Mouse (Mus musculus) lung, embryonic 15.5 days (tissue): ENCODE measurements around the gene Plcxd1. TPM values are rescaled to one million over a fixed set of nuclear protein-coding genes. Genes with fewer than 3 reads are reported as not detected.

Source experiments
- ATAC-seq: fragments of 200-750 bp; cut with Nextera tagmentation; 2 replicates; pipeline ENCODE4 v1.8.0; 2017; ENCODE audit warnings: moderate number of reproducible peaks, borderline replicate concordance; ENCODE audit not compliant: low FRiP score, low TSS enrichment; ENCODE audit errors: extremely low read depth
- H3K27ac ChIP-seq: fragments of 300-500 bp; sonication (generic); 2 replicates; pipeline ENCODE4 v1.5.1; 2015; ENCODE audit warnings: moderate library complexity, mild to moderate bottlenecking, inconsistent platforms
- H3K27me3 ChIP-seq: fragments of 300-500 bp; sonication (generic); 2 replicates; pipeline ENCODE4 v1.6.1; 2015; ENCODE audit warnings: inconsistent platforms
- H3K36me3 ChIP-seq: fragments of 300-500 bp; sonication (generic); 2 replicates; pipeline ENCODE4 v1.6.1; 2015; ENCODE audit warnings: inconsistent platforms
- H3K4me1 ChIP-seq: fragments of 300-500 bp; sonication (generic); 2 replicates; pipeline ENCODE4 v1.6.1; 2015; ENCODE audit warnings: inconsistent platforms
- H3K4me2 ChIP-seq: fragments of 300-500 bp; sonication (generic); 2 replicates; pipeline ENCODE4 v1.6.1; 2015; ENCODE audit warnings: inconsistent platforms, mild to moderate bottlenecking, moderate library complexity
- H3K4me3 ChIP-seq: fragments of 300-500 bp; sonication (generic); 2 replicates; pipeline ENCODE4 v1.5.1; 2015; ENCODE audit warnings: mild to moderate bottlenecking, inconsistent platforms
- H3K9ac ChIP-seq: fragments of 300-500 bp; sonication (generic); 2 replicates; pipeline ENCODE4 v1.6.1; 2015; ENCODE audit warnings: inconsistent platforms
- H3K9me3 ChIP-seq: fragments of 300-500 bp; sonication (generic); 2 replicates; pipeline ENCODE4 v1.6.1; 2016; ENCODE audit warnings: inconsistent platforms
- WGBS: fragments of 180-500 bp; shearing (Covaris S2); methylation state at CpG from one replicate; pipeline ENCODE4 v1.1.7; 2015; 5-methylcytosine and 5-hydroxymethylcytosine counted together
- polyA plus RNA-seq: library from polyadenylated mRNA; unstranded; fragments of >200 nt; fragmentation: Nextera tagmentation; extraction: Ambion mirVana; gene quantifications from 2 replicates; pipeline ENCODE4 v1.2.1, GENCODE M21; 2015

Gene Plcxd1
- polyA plus RNA-seq, 1 experiment from 2014 or later: 4.2 TPM

DNA sequence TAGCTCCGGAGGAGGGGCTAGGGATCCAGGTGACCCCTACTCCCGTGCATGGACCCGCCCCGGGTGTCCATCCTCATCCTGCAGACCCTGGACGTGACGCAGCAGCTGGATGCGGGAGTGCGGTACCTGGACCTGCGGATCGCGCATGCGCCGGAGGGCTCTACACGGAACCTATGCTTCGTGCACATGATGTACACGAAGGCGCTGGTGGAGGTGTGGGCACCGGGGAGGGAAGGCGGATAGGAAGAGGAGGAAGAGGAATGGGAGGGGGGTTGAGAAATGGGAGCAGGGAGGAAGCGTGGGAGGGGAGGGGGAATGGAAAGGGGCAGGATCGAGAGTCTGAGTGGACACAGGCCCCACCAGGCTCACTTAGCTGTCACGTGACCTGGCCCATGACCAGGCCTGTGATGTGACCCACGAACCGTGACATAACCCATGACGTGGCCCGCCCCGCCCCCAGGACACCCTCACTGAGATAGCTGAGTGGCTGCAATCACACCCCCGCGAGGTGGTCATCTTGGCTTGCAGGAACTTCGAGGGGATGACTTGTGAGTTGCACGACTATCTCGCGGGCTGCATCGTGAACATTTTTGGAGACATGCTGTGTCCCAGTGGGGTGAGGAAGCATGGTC is 2.1 kb downstream of the Plcxd1 start:
- Histone ChIP-seq H3K36me3 (peaks cover 38% of the 10 kb centered on the region), H3K9me3 (no peaks in the 10 kb centered on the region), H3K27me3 (no peaks in the 10 kb centered on the region), H3K27ac (no peak overlapping the region), H3K9ac (0 out of 2 replicates have a peak overlapping the region, but pooled peaks have one; percentile 19), H3K4me2 (peak overlapping the region; percentile 69), H3K4me1 (peaks cover 41% of the 10 kb centered on the region), H3K4me3 (peak overlapping the region; percentile 35)
- 13% methylated on average over 34 of the region's 34 CpGs for WGBS
- peak; percentile 9; the same call in 1 of the 2 replicates for ATAC-seq

DNA sequence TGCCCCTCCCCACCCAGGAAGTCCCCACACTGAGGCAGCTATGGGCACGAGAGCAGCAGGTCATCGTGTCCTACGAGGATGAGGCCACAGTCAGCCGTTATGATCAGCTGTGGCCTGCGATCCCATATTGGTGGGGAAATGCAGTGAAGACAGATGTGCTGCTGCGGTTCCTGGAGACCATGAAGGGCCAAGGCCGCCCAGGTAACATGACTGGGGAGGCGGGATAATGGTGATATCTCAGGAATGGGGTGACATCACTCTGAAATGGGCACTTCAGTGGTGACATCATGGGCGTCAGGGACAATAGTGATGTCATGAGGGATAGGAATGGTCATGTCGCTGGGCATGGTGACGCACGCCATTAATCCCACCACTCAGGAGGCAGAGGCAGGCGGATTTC is 2.7 kb downstream of the Plcxd1 start:
- no peak overlapping the region for H3K9ac ChIP-seq
- H3K4me3 ChIP-seq: no peak overlapping the region
- peaks cover 43% of the 10 kb centered on the region for H3K4me1 ChIP-seq
- no peak overlapping the region; the same call in 1 of the 2 replicates for H3K4me2 ChIP-seq
- no peak overlapping the region for H3K27ac ChIP-seq
- WGBS: 85% methylated on average over 13 of the region's 13 CpGs
- H3K27me3 ChIP-seq: no peaks in the 10 kb centered on the region
- ATAC-seq: no peak
- H3K9me3 ChIP-seq: no peaks in the 10 kb centered on the region
- H3K36me3 ChIP-seq: peaks cover 38% of the 10 kb centered on the region

DNA sequence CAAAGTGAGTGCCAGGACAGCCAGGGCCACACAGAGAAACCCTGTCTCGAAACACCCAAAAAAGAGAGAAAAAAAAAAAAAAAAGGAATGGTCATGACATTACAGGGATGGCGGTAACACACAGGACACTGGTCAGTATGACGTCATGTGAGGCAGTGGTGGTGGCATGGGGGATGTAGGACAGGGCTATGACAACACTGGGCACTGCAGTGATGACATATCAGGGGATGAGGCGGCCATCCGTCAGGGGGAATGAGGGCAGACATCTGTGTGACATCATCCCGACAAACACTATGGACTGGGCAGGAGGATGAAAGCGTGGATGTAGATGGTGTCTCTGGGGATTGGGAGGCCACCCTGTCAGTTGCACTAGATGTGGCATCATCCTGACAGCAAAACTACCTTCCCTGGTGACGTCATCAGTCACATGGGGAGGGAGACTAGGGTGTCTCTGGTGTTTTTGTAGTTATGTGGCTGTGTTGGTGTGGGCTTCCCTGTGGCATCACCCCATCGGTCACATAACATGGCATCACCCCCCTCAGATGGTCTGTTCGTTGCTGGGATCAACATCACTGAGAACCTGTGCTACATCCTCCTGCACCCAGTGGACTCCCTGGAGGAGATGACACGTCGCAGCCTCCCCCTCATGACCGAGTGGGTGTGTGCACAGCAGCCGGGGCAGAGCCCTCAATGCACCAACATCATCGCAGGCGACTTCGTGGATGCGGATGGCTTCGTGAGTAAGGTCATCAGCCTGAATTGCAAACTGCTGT is 3.3 kb downstream of the Plcxd1 start:
- peaks cover 38% of the 10 kb centered on the region for H3K36me3 ChIP-seq
- no peak overlapping the region for H3K9ac ChIP-seq
- H3K4me2 ChIP-seq: no peak overlapping the region
- no peak overlapping the region for H3K27ac ChIP-seq
- H3K4me3 ChIP-seq: no peak overlapping the region
- H3K27me3 ChIP-seq: no peaks in the 10 kb centered on the region
- 92% methylated on average over 19 of the region's 19 CpGs for WGBS
- no peak for ATAC-seq
- no peaks in the 10 kb centered on the region for H3K9me3 ChIP-seq
- H3K4me1 ChIP-seq: peaks cover 43% of the 10 kb centered on the region

DNA sequence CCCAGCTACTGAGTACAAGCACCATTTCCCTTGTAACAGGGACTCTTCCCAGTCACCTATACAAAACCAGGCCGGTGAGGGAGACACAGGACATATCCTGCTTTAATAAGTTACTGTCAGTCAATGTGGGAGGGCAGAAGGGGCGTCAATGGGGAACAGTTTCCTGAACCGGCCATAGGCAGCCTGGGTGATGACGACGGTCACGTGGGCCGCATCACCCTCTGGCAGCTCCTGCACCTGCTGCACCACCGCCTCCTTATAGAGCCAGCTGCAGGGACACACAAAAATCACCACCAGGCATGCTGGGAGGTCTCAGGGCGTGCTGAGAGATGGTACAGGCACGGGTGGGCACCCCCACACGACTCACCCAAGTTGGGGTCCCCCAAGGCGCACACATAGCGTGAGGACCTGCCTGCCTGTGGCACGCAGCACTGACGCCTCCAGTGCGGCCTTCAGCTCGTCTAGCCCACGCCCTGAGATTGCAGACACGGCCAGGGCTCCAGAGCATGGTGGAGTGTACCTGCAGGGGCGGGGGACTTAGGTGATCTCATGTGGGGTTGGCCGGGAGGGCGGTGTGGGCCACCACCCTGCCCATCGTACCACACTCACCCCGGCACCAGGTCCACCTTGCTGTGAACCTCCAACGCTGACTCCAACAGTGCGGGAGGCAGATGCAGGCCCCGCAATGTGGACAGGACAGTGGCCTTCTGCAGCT is 4.3 kb downstream of the Plcxd1 start:
- no peak overlapping the region for H3K9ac ChIP-seq
- no peak overlapping the region for H3K4me2 ChIP-seq
- ATAC-seq: no peak
- H3K36me3 ChIP-seq: peaks cover 38% of the 10 kb centered on the region
- peaks cover 37% of the 10 kb centered on the region for H3K4me1 ChIP-seq
- WGBS: 94% methylated on average over 27 of the region's 27 CpGs
- no peak overlapping the region for H3K4me3 ChIP-seq
- H3K27ac ChIP-seq: no peak overlapping the region
- H3K9me3 ChIP-seq: no peaks in the 10 kb centered on the region
- no peaks in the 10 kb centered on the region for H3K27me3 ChIP-seq

DNA sequence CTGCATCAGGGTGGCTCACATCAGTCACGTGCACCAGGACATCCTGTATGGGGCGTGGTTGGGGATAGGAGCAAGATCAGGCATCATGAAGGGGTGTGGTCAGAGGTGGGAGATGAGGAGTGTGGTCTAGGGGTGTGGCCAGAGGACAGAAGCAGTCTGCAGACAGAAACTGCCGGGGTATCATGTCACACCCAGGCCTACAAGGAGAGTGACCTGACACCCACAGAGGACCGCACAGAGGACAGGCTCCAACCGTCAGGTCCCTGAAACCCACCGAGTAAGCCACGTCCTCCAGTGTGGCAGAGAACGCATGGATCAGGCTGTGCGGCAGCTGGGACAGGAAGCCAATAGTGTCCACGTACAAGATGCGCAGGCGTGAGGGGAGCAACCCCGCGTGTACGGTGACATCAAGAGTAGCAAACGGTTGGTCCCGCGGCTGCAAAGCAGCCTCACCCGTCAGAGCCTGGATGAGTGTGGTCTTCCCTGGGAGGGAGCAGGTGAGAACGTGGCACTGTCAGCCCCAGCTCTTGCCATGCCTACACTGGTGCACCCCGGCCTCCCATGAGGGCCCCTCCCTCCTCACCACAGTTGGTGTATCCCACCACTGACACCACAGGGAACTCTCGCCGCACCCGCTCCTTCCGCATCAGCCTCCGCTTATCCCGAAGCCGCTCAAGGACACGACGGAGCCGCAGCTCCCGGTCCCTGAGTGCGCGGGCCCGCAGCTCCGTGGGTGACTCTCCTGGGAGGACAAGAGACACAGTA is 5.0 kb downstream of the Plcxd1 start:
- Histone ChIP-seq H3K4me1 (peaks cover 35% of the 10 kb centered on the region), H3K9me3 (no peaks in the 10 kb centered on the region), H3K27me3 (no peaks in the 10 kb centered on the region), H3K27ac (no peak overlapping the region), H3K4me2 (no peak overlapping the region), H3K9ac (no peak overlapping the region), H3K36me3 (peaks cover 38% of the 10 kb centered on the region), H3K4me3 (no peak overlapping the region)
- WGBS: 91% methylated on average over 36 of the region's 36 CpGs
- ATAC-seq: no peak

DNA sequence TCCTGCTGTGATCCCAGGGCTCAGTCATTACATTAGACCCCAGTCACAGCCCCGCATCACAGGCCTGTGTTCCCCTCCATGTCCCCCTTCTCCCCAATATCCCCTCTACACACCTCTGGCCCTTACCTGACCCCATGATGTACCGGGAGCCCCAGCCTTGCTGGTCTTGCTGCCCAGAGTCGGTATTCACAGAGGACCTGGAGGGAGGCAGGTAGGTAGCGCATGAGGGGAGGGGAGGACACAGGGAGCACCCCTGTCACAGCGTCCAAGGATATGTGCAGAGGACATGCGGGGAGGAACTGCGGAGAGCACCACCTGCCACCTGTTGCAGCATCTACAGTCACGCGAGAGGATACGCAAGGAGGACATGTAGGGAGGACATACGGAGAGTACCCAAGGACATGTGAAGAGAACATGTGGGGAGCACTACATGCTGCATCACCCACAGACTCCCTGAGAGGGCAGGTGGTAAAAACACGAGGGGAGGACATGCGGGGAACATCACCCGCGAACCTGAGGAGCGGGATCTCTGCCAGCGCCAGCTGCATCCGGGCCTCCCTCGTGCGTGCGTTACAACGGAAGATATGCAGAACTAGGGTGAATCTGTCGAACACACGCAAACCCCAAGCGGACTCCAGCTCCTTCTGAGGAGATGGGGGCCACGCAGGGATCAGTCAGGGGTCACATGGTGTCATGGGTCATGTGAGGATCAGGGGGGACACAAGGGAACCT is 6.5 kb downstream of the Plcxd1 start:
- H3K4me2 ChIP-seq: peak overlapping the region; percentile 84
- peaks cover 24% of the 10 kb centered on the region for H3K4me1 ChIP-seq
- H3K9ac ChIP-seq: no peak overlapping the region; the same call in 1 of the 2 replicates
- 92% methylated on average over 26 of the region's 26 CpGs for WGBS
- H3K36me3 ChIP-seq: peaks cover 38% of the 10 kb centered on the region
- ATAC-seq: no peak
- no peaks in the 10 kb centered on the region for H3K27me3 ChIP-seq
- H3K9me3 ChIP-seq: no peaks in the 10 kb centered on the region
- peak overlapping the region; percentile 78 for H3K4me3 ChIP-seq
- no peak overlapping the region for H3K27ac ChIP-seq

DNA sequence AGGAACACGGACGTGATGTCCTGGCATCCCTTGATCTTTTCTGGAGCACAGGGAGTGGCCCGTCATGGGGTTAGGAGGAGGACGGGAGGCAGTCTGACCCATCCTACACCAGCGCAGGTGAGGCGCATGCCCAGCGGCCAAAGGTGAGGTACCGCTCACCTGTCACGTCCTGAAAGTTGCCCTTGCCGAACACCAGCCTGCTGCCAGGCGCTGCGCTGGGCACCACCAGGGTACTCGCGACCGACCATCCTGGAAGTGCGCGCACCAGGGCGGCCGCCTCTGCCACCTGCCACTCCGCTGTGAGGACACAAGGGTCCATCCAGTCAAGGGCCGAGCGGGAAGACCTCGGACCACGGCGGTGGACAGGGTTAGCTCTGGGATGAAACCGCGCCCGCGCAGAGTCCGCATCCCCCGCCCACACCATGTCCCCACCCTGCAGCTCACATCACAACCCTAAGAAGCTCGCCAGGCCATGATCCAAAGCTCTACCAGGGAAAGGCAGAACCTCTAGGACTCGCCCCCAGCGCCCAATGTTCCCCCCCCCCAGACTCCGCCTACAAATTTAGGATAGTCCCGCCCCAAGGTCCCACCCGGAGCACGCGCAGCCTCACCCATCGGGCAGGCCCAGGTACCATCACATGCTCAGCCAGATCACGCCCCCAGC is 7.3 kb downstream of the Plcxd1 start:
- Histone ChIP-seq H3K9ac (peak overlapping the region; percentile 79), H3K4me2 (peak overlapping the region; percentile 84), H3K9me3 (no peaks in the 10 kb centered on the region), H3K27ac (peak overlapping the region; percentile 98), H3K36me3 (peaks cover 38% of the 10 kb centered on the region), H3K27me3 (no peaks in the 10 kb centered on the region), H3K4me3 (peak overlapping the region; percentile 78), H3K4me1 (peaks cover 16% of the 10 kb centered on the region)
- 14% methylated on average over 41 of the region's 41 CpGs for WGBS
- no peak; the same call in 1 of the 2 replicates for ATAC-seq

DNA sequence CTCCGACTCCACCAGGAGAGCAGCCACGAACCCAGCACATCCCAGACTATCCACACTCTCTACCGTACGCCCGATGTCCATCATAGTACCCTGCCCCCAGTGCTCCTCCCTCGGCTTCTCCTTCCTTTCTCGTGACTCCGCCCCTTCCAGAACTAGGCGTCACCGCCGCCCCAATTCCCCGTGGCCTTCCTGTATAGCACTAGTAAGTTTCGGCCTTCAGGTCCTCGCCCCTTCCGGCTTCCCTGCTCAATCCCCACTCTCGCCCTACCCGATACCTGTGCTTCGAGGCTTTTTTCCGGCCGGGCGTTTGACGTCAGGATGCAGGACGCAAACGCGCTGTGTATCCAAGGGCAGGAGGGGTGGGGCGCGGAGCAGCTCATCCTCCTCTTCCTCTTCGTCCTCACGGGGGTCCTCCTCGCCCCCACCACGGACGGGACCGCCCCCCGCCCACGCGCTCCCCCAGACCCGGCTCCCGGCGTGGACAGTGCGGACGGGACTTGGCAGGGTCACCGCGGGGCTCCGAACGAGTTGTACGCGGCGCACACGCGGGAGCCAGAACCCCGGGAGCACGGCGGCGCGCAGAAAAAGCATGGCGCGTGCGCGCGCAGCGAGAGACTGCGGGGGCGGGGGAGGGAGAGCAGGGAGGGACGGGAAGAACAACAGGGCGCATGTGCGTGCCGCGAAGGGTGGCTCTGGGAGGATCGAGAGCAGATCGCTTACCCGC is 8.0 kb downstream of the Plcxd1 start, which contains the start of gene Gtpbp6:
Gene Gtpbp6 (minus strand): TSS at position 617 of the 724 bp plus-strand sequence.
- H3K27me3 ChIP-seq: no peaks in the 10 kb centered on the region
- peak within 1 kb of the TSS; percentile 84 for H3K4me2 ChIP-seq
- under 1% methylated on average over 66 of the region's 71 CpGs for WGBS
- peaks cover 38% of the 10 kb centered on the region for H3K36me3 ChIP-seq
- H3K9ac ChIP-seq: peak within 1 kb of the TSS; percentile 79
- peak within 1 kb of the TSS; percentile 78 for H3K4me3 ChIP-seq
- peaks cover 14% of the 10 kb centered on the region for H3K4me1 ChIP-seq
- H3K27ac ChIP-seq: peak within 1 kb of the TSS; percentile 98
- peak; percentile 88 for ATAC-seq
- H3K9me3 ChIP-seq: no peaks in the 10 kb centered on the region

DNA sequence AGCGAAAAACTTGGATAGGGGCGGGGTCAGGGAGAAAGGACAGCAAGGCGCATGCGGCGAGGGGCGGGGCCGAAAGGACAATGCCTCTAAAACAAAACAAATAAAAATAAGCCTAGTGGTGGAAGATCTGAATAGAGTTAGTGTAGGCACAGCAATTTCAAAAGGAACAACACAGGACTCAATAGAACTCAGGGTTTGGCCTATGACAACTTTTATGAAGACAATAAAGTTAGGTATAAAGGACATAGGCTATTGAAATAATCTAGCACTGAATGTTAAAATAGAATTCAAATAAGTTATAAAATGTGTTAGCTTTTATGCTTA is 8.5 kb downstream of the Plcxd1 start:
- Histone ChIP-seq H3K9me3 (no peaks in the 10 kb centered on the region), H3K27me3 (no peaks in the 10 kb centered on the region), H3K4me3 (peak overlapping the region; percentile 78), H3K4me2 (peak overlapping the region; percentile 84), H3K4me1 (peaks cover 14% of the 10 kb centered on the region), H3K27ac (peak overlapping the region; percentile 98), H3K9ac (no peak overlapping the region), H3K36me3 (peaks cover 33% of the 10 kb centered on the region)
- 0% methylated on average over 7 of the region's 7 CpGs for WGBS
- no peak for ATAC-seq

DNA sequence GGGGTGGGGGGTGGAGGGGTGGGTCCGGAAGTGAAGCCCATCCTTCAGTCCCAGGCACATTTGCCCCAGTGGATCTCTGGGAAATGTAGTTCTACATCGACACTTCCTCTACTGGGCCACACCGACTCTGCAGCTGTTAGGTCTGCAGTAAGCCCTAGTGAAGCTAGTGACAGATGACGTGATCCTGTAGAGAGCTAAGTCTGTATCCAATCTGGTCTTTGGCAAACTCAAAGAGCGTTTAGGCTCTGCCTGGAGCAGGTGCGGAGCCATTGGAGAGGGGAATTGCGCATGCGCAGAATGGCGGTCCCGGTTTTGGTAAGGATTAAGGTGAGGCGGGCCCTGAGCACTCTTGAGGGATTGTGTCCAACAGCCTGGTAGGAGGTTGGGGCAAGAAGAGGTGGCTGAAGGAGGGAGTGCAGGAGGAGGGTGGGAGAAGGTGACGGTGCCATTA is 10.2 kb downstream of the Plcxd1 start, which contains the start of gene Zfp605:
Gene Zfp605 (plus strand): TSS at position 102 of the 451 bp plus-strand sequence.
- Histone ChIP-seq H3K4me3 (peak within 1 kb of the TSS; percentile 64), H3K36me3 (peaks cover 19% of the 10 kb centered on the region), H3K4me1 (peaks cover 14% of the 10 kb centered on the region), H3K27me3 (no peaks in the 10 kb centered on the region), H3K4me2 (peak within 1 kb of the TSS; percentile 77), H3K9ac (peak within 1 kb of the TSS; percentile 47), H3K27ac (peak within 1 kb of the TSS; percentile 90), H3K9me3 (no peaks in the 10 kb centered on the region)
- 0% methylated on average over 12 of the region's 12 CpGs for WGBS
- ATAC-seq: peak; percentile 31
